Mouse (Mus musculus) intestine, embryonic 15.5 days (tissue): Measurements from ENCODE around the gene Oaz2. TPM values are rescaled to one million over a fixed set of nuclear protein-coding genes. Genes with fewer than 3 reads are reported as not detected.

Source experiments
- ATAC-seq: fragments of 200-750 bp; cut with Nextera tagmentation; 2 replicates; pipeline ENCODE4 v1.8.0; 2017; ENCODE audit warnings: moderate TSS enrichment, moderate library complexity
- H3K27ac ChIP-seq: fragments of 300-500 bp; sonication (generic); 2 replicates; pipeline ENCODE4 v1.5.1; 2015; ENCODE audit warnings: mild to moderate bottlenecking, inconsistent platforms
- H3K27me3 ChIP-seq: fragments of 300-500 bp; sonication (generic); replicated peaks from 2 replicates; pipeline ENCODE4 v1.6.1; 2015; ENCODE audit warnings: inconsistent platforms
- H3K36me3 ChIP-seq: fragments of 300-500 bp; sonication (generic); 2 replicates; pipeline ENCODE4 v1.6.1; 2015; ENCODE audit warnings: inconsistent platforms
- H3K4me1 ChIP-seq: fragments of 300-500 bp; sonication (generic); replicated peaks from 2 replicates; pipeline ENCODE4 v1.6.1; 2015; ENCODE audit warnings: inconsistent platforms
- H3K4me2 ChIP-seq: fragments of 300-500 bp; sonication (generic); replicated peaks from 2 replicates; pipeline ENCODE4 v1.6.1; 2015; ENCODE audit warnings: mild to moderate bottlenecking, inconsistent platforms
- H3K4me3 ChIP-seq: fragments of 300-500 bp; sonication (generic); replicated peaks from 2 replicates; pipeline ENCODE4 v1.5.1; 2015; ENCODE audit warnings: inconsistent platforms
- H3K9ac ChIP-seq: fragments of 300-500 bp; sonication (generic); 2 replicates; pipeline ENCODE4 v1.6.1; 2015; ENCODE audit warnings: inconsistent platforms
- H3K9me3 ChIP-seq: fragments of 300-500 bp; sonication (generic); 2 replicates; pipeline ENCODE4 v1.6.1; 2016; ENCODE audit warnings: inconsistent platforms
- WGBS: fragments of 180-500 bp; shearing (Covaris S2); methylation state at CpG from one replicate; pipeline ENCODE4 v1.1.7; 2015; 5-methylcytosine and 5-hydroxymethylcytosine counted together
- polyA plus RNA-seq: library from polyadenylated mRNA; unstranded; fragments of >200 nt; fragmentation: Nextera tagmentation; extraction: Ambion mirVana; gene quantifications from 2 replicates; pipeline ENCODE4 v1.2.1, GENCODE M21; 2015

Gene Oaz2
- polyA plus RNA-seq, 1 experiment from 2014 or later: 196 TPM

DNA sequence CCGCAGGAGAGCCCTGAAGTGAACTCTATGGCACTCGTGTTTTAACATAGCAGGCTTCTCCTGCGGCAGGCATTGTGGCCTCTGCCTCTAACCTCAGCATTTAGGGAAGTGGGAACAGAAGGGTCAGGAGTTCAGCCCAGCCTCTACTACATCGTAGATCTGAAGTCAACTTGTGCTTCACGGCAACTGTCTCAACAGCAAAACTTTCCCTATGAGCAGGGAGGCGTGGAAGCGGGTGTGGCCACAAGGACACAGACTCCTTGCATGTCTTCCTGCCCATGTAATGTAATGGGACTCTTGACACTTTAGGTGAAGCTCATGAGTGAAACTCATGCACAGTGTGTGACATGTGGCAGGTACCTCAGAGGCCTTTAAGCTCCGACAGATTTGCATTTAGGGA, 12.3 kb upstream of the Oaz2 start:
- ATAC-seq: no peak
- 73% methylated on average over 8 of the region's 8 CpGs for WGBS

DNA sequence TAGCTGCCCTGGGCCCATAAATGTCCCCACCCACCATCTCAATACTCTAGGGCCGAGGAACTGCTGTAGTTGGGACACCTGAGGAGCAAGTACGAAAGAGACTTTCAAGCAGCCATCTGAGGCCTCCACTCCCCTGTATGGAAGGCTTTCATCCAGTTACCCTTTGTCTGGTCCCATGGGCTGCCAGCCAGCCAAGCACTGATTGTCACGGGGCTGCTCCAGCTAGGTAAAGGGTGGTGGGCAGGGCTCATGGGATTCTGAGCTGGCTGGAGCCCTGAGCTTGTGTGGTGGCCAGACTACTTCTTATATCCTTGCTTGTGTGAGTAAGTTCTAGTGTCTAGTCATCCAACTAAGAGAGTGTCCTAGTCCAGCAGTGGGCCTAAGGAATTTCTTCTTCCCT, 10.6 kb upstream of the Oaz2 start:
- WGBS: 80% methylated on average over 3 of the region's 3 CpGs
- no peak for ATAC-seq
- Histone ChIP-seq H3K4me2 (no peak overlapping the region), H3K9ac (no peak overlapping the region), H3K9me3 (no peaks in the 10 kb centered on the region), H3K4me3 (no peak overlapping the region), H3K27me3 (no peaks in the 10 kb centered on the region), H3K4me1 (peaks cover 8% of the 10 kb centered on the region; the same call in 1 of the 2 replicates), H3K36me3 (no peaks in the 10 kb centered on the region), H3K27ac (no peak overlapping the region)

More for the DNA sequence above, 12.3 kb upstream of the Oaz2 start:
- no peaks in the 10 kb centered on the region for H3K27me3 ChIP-seq
- no peaks in the 10 kb centered on the region for H3K36me3 ChIP-seq
- H3K27ac ChIP-seq: no peak overlapping the region
- H3K4me2 ChIP-seq: no peak overlapping the region
- no peak overlapping the region for H3K9ac ChIP-seq
- H3K4me1 ChIP-seq: peaks cover 8% of the 10 kb centered on the region
- no peak overlapping the region for H3K4me3 ChIP-seq
- no peaks in the 10 kb centered on the region for H3K9me3 ChIP-seq

DNA sequence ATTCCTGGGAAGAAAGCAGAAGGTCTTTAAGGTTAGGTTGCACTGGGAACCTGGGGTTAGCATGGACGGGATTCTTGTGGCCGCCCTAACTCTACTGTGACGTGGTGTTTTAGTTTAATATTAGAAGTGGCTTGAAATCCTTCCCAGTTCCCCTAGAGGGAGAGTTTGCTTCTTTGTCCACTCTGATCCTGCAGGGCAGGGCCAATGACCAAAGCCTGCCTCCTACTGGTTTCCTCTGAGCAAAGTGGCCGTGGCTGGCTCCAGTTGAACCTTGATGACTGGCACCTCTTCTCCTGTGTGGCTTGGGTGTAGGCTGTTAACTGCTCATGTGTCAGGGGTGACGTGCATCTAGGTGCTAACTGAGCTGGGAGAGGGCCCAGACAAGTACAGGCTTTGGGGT, 6.8 kb upstream of the Oaz2 start:
- no peak overlapping the region for H3K9ac ChIP-seq
- no peaks in the 10 kb centered on the region for H3K36me3 ChIP-seq
- H3K9me3 ChIP-seq: no peaks in the 10 kb centered on the region
- no peaks in the 10 kb centered on the region for H3K27me3 ChIP-seq
- no peak overlapping the region for H3K4me2 ChIP-seq
- H3K4me1 ChIP-seq: peaks cover 4% of the 10 kb centered on the region; the same call in 1 of the 2 replicates
- no peak overlapping the region for H3K4me3 ChIP-seq
- H3K27ac ChIP-seq: no peak overlapping the region
- 74% methylated on average over 5 of the region's 5 CpGs for WGBS
- no peak for ATAC-seq

DNA sequence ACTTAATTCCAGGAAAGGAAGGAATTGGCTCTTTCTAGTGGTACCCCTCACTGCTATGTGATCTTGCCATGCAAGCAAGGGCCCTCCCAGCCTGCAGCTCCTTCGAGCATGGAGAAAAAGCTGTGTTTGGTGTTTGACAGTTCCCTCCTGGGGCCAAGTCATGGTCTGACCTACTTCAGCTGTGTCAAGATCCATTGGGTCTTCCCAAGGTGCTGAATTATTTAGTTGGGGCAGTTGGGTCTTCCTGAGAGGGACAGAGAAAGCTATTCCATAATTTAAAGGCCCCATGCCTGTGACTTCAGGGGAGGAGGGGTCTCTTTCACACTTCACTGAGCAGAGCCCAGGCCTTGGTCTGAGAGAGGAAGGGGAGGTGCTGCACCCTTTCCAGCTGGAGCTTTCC, 6.3 kb upstream of the Oaz2 start:
- Histone ChIP-seq H3K9me3 (no peaks in the 10 kb centered on the region), H3K4me2 (no peak overlapping the region), H3K27me3 (no peaks in the 10 kb centered on the region), H3K27ac (no peak overlapping the region), H3K36me3 (no peaks in the 10 kb centered on the region), H3K9ac (no peak overlapping the region), H3K4me3 (no peak overlapping the region), H3K4me1 (peaks cover 4% of the 10 kb centered on the region; the same call in 1 of the 2 replicates)
- WGBS: 83% methylated on average over 1 of the region's 1 CpGs
- no peak for ATAC-seq

DNA sequence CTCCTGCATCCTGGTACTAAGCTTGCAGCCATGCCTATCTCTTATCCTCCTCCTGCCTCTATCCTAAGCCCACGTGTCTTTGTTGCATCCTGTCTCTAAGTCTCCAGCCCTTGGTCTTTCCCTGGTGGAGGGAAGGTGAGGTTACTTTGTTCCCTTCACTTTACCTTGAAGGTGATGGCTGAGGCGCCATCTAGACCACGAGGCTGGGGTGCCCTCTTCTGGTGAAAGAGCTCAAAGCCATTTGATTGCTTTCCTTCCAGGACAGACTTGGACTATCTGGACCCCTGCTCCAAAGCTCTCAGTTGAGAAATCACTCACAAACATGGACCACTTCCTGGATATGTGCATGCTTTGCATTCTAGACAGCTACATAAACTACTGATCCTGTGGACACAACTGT, 3.6 kb upstream of the Oaz2 start:
- under 1% methylated on average over 3 of the region's 3 CpGs for WGBS
- H3K9ac ChIP-seq: no peak overlapping the region
- ATAC-seq: peak; percentile 55; the same call in 1 of the 2 replicates

DNA sequence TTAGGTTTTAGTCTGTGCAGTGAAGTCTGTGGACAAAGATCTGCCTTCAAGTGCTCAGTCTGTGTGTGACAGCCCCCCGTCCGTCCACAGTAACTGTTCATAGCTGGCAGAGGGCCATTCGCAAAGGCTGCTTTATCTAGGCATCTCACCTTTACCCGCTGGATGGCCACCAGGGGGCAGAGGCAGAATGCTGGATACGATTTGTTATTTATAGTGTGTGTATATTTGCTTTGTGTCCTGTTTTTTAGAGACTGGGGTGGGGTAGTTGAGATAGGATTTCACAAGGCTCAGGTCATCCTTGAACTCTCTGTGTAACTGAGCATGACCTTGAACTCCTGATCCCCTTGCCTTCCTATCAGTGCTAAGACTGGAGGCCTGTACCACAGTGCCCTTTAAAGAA, 1.8 kb upstream of the Oaz2 start:
- WGBS: 23% methylated on average over 5 of the region's 5 CpGs
- no peaks in the 10 kb centered on the region for H3K9me3 ChIP-seq
- H3K36me3 ChIP-seq: no peaks in the 10 kb centered on the region
- no peak overlapping the region for H3K27ac ChIP-seq
- H3K27me3 ChIP-seq: no peaks in the 10 kb centered on the region
- no peak overlapping the region for H3K9ac ChIP-seq
- 0 out of 2 replicates have a peak, but pooled peaks cover under 1% of the 10 kb centered on the region for H3K4me1 ChIP-seq
- no peak overlapping the region for H3K4me3 ChIP-seq
- no peak overlapping the region for H3K4me2 ChIP-seq
- peak; percentile 20; the same call in 1 of the 2 replicates for ATAC-seq

More for the DNA sequence above, 3.6 kb upstream of the Oaz2 start:
- H3K4me3 ChIP-seq: no peak overlapping the region
- no peaks in the 10 kb centered on the region for H3K27me3 ChIP-seq
- H3K4me2 ChIP-seq: no peak overlapping the region
- no peaks in the 10 kb centered on the region for H3K36me3 ChIP-seq
- H3K27ac ChIP-seq: no peak overlapping the region
- H3K4me1 ChIP-seq: peaks cover 4% of the 10 kb centered on the region; the same call in 1 of the 2 replicates
- no peaks in the 10 kb centered on the region for H3K9me3 ChIP-seq

DNA sequence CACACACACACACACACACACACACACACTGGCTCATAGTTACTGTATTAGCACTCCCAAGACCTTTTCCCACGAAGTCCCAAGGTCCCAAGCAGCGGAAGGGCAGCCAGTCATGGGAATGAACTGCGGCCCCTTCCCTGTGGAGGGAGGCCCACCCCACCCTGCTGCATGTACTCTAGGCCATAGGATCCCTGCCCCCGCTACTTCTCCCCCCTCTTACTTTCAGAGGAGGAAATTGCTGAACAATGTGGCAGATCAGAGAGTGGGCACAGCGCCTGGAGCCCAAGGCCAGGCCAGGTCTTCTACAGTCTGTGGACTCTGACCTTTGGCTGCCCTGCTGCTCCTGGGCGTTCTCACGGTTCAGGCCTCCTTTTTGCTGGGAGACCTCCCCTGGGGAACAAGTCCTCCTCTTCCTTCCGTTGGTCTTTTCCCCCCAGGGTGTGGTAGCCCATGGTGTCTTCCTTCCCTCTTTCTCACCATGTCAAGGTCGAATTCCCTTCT, 3.7 kb downstream of the Oaz2 start:
- peak; percentile 44 for ATAC-seq

DNA sequence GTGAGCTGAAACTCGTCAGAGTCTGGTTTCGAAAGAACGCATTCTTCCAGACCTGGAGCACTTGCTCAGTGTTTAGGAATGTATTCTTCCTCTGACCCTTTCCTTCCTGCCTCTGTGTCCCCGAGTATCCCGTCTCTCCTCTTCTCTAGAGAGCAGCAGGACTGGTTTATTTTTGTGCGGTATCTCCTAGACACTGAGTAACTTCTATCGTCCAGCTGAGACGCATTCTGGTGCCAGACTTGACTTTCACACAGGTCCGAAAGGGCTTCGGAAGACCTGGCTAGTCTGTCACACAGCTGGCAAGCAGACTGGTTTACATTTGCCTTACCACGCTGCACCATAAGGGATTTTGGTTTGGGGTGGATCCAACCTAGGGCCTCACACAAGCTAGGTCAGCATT, 5.2 kb downstream of the Oaz2 start:
- Histone ChIP-seq H3K9me3 (no peaks in the 10 kb centered on the region), H3K4me3 (no peak overlapping the region), H3K27me3 (no peaks in the 10 kb centered on the region), H3K4me2 (no peak overlapping the region), H3K4me1 (peaks cover 21% of the 10 kb centered on the region), H3K36me3 (no peaks in the 10 kb centered on the region), H3K9ac (no peak overlapping the region), H3K27ac (no peak overlapping the region)
- WGBS: 49% methylated on average over 11 of the region's 11 CpGs
- ATAC-seq: no peak

More for the DNA sequence above, 3.7 kb downstream of the Oaz2 start:
- Histone ChIP-seq H3K4me3 (no peak overlapping the region), H3K27ac (peak overlapping the region; percentile 48; the same call in 1 of the 2 replicates), H3K4me2 (no peak overlapping the region; the same call in 1 of the 2 replicates), H3K27me3 (no peaks in the 10 kb centered on the region), H3K9me3 (no peaks in the 10 kb centered on the region), H3K9ac (peak overlapping the region; percentile 23; the same call in 1 of the 2 replicates), H3K36me3 (no peaks in the 10 kb centered on the region), H3K4me1 (peaks cover 12% of the 10 kb centered on the region; the same call in 1 of the 2 replicates)
- WGBS: 49% methylated on average over 9 of the region's 9 CpGs

DNA sequence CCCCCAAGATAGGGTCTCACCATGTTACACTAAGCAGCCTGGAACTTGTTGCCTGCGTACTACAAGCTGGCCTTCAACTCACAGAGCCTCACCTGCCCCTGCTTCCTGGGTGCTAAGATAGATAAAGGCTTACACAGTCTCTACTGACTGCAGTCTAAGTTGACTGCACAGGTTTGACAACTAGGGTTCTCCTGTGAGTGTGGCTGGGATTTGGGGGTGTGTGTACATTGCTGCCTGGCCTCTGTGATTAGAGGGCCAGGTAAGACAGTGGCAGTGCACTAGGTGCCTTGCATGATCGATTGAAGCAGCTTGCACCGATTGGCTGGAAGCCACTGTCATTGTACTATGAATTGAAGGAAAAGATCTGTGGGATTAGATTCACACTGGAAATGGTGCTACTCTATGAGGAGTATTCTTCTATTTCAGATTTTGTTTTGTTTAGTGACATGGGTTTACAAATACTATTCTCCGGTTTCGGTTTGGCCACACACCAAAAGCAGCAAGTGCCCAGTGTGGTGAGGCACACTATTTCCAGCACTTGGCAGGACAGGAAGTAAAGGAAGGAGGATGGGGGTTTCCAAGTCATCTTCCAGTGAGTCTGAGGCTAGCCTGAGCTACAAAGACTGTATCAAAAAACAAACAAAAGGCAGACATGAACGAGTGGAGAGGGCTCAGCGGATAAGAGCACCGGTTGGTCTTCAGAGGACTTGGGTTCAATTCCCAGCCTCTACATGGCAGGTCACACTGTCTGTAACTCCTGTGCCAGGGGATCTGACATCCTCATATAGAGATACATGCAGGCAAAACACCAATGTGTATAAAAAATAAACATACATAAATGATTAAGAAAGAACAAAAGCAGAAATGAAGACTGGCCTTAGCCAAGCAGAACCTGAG, 7.9 kb downstream of the Oaz2 start:
- Histone ChIP-seq H3K4me3 (peak overlapping the region; percentile 71), H3K9me3 (no peaks in the 10 kb centered on the region), H3K27me3 (no peaks in the 10 kb centered on the region), H3K4me2 (peak overlapping the region; percentile 79), H3K27ac (0 out of 2 replicates have a peak overlapping the region, but pooled peaks have one; percentile 45), H3K36me3 (no peaks in the 10 kb centered on the region), H3K4me1 (peaks cover 44% of the 10 kb centered on the region), H3K9ac (peak overlapping the region; percentile 33; the same call in 1 of the 2 replicates)
- peak; percentile 39 for ATAC-seq
- 51% methylated on average over 8 of the region's 8 CpGs for WGBS

DNA sequence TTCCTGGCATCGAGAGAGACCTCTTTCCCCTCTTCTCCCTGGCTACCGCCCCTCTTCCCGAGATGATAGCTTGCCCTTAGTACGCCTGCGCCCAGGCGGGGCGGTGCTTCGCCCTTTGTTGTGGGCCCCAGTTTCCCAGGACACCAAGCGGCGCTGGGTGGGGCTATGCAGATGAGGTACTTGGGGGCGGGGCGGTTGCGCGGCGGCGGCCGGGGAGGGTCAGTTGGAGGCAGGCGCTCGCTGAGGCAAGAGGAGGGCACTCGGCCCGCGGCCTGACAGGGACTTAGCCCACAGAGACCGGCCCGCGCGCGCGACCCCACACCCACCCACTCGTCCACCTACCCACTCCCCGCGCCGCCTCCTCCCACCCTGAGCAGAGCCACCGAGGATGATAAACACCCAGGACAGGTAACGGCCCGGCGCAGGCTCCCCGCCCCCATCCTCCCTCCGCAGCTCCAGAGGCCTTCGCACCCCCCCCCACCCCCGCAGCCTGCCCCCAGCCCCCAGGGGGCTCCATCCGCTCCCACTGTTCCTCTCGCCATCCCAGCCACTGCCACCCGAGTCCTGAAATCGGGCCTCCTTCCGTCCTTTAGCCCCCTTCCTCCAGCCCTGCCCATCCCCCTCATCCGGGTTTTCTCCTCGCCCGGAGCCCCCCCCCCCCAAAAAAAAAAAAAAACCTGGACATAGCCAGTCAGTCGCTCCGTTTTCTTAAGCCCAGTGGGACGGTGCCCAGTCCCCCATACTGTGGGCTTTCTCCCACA, 8.7 kb downstream of the Oaz2 start:
- Histone ChIP-seq H3K36me3 (no peaks in the 10 kb centered on the region), H3K4me3 (peak overlapping the region; percentile 71), H3K4me2 (peak overlapping the region; percentile 79), H3K9me3 (no peaks in the 10 kb centered on the region), H3K27ac (no peak overlapping the region), H3K4me1 (peaks cover 40% of the 10 kb centered on the region), H3K9ac (peak overlapping the region; percentile 75), H3K27me3 (no peaks in the 10 kb centered on the region)
- ATAC-seq: peak; percentile 98
- under 1% methylated on average over 41 of the region's 51 CpGs for WGBS

DNA sequence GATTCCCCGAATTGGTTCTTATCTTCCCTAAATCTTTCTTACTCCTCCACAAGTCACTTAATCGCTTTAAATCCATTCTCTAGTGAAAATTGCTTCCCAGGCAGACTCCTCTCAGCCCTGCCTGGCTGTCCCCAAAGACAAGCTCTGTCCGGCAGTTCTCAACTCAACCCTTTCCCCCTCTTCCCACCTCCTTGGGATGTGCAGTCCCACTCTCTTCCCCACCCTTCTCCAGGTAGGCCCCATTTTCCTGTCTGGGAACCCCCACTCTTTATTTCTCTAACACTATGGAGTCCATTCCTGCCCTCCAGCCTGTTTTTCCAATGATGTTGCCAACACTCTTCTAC, 9.3 kb downstream of the Oaz2 start:
- ATAC-seq: no peak
- H3K4me1 ChIP-seq: peaks cover 40% of the 10 kb centered on the region
- no peaks in the 10 kb centered on the region for H3K27me3 ChIP-seq
- H3K27ac ChIP-seq: no peak overlapping the region
- peak overlapping the region; percentile 71 for H3K4me3 ChIP-seq
- no peaks in the 10 kb centered on the region for H3K36me3 ChIP-seq
- H3K9me3 ChIP-seq: no peaks in the 10 kb centered on the region
- WGBS: 9% methylated on average over 3 of the region's 3 CpGs
- H3K9ac ChIP-seq: peak overlapping the region; percentile 75
- H3K4me2 ChIP-seq: peak overlapping the region; percentile 79

DNA sequence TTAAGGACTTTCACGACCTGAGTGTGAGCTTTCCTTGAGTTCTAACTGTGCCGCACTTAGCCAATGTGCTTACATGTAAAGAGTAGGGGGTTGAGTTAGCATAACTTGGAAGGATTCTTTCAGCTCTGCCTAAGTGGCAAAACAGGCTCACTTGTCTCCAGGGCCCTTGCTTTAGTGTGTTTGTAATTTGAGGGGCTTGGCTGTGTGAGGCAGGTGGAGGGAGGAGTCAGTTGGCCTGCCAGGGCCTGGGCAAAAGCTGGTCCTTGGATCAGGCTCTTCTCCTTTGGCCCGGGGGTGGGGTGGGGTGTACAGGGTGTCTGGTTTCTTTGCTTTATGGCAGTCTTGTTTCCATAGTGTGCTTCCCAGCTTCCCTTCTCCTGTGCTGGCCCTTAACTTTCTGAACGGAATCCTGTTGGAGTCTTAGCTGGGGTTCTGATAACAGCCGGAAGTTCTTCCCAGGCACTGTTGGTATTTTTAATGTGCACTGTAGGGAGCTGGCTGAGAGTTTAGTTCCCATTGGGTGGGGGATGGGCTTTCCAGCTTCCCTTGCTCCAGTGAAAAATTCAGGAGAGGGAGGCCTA, 11.5 kb downstream of the Oaz2 start:
- WGBS: 14% methylated on average over 5 of the region's 5 CpGs
- H3K9ac ChIP-seq: peak overlapping the region; percentile 21; the same call in 1 of the 2 replicates
- no peak for ATAC-seq

More for the DNA sequence above, 11.5 kb downstream of the Oaz2 start:
- Histone ChIP-seq H3K27me3 (no peaks in the 10 kb centered on the region), H3K4me3 (peak overlapping the region; percentile 26; the same call in 1 of the 2 replicates), H3K27ac (peak overlapping the region; percentile 74), H3K36me3 (no peaks in the 10 kb centered on the region), H3K4me2 (peak overlapping the region; percentile 79), H3K4me1 (peaks cover 42% of the 10 kb centered on the region), H3K9me3 (no peaks in the 10 kb centered on the region)
